Mouse (Mus musculus) regulatory T cell (primary cell): ENCODE measurements around the gene Dclre1b.
"Not testable (repeated sequence)": the region's sequence is repeated elsewhere in the genome, so short reads cannot be mapped to it uniquely, and the experiment has no call there.

Experiments
- in situ Hi-C: fragments of 300-600 bp; cut with MboI, MseI; formaldehyde crosslinking; loops from one replicate; pipeline ENCODE4 v1.15.1; 2025; ENCODE audit warnings: high pct_unique_total_duplicates

Dclre1b gene

DNA sequence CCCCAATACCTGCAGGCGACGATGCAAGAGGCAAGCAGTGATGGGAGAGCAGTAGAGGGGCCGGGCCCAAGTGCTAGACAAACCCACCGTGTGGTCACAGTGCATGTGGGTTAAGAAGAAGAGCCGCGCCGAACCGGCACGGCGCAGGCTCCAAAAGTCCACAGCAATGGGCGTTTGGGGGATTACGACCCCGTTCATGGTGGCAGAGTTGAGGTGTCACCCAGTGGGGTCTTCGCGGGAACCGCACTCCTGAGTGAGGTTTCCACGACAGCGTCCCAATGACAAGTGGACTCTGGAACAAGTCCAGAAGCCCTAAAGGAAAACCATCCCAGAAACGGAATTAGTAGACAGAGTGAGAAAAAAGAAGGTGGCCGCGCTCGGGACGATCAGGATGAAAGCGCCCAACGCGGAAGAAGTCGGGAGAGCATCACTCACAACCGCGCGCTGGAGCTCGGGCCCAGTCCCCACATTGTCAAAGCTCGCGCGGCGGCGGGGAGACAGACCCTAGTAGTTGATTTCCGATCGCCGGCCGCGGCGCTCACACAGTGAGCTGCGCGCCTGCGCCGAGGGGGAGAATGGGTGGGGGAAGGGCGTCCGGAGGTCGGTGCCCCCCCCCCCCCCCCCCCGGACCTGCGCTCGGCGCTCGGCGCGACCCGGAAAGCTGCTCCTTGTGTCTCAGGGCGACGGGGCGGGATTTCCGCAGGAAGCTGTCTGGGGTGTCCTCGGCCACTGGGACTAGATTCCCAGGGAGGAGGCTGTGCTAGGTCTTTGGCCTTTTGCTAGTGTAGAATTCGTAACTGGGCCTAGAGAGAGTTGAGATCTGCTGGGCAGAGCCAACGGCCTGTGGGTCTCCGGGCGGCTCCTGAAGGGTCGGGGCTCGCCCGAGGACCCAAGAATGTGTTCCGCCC is at the start of gene Dclre1b, which contains the start of the genes Ap4b1 and Gm43064:
Gene Dclre1b (minus strand): TSS at position 554 of the 908 bp plus-strand sequence.
Gene Ap4b1 (plus strand): TSS at position 630 of the 908 bp plus-strand sequence.
Gene Gm43064 (plus strand): TSS at position 683 of the 908 bp plus-strand sequence.
- in situ Hi-C loops = no loop called here

DNA sequence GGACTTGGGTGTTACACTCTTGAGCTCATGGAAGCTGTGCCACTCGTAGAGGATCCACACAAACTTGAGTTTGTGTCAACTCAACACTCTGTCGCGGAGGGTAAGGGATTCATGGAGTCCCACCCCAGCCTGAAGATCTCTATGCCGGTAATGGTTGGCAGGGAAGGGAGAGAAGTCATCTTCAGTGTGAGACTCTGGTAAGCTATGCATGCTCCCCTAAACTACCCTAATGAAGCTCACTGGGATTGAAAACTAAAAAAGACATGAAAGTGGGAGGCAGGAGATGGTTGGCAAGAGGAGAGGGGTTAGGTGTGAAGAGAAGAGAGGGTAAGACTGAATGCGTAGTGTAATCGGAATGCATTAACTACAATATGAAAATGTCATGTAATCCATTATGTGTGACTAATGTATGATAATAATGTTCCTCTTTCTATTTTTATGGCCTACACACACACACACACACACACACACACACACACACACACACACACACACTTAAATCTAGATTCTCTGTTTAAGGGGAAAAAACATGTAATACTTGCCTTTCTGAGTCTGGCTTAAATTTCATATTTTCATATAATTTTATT is 48.8 kb upstream of the Dclre1b start:
- in situ Hi-C loops = no loop called here

DNA sequence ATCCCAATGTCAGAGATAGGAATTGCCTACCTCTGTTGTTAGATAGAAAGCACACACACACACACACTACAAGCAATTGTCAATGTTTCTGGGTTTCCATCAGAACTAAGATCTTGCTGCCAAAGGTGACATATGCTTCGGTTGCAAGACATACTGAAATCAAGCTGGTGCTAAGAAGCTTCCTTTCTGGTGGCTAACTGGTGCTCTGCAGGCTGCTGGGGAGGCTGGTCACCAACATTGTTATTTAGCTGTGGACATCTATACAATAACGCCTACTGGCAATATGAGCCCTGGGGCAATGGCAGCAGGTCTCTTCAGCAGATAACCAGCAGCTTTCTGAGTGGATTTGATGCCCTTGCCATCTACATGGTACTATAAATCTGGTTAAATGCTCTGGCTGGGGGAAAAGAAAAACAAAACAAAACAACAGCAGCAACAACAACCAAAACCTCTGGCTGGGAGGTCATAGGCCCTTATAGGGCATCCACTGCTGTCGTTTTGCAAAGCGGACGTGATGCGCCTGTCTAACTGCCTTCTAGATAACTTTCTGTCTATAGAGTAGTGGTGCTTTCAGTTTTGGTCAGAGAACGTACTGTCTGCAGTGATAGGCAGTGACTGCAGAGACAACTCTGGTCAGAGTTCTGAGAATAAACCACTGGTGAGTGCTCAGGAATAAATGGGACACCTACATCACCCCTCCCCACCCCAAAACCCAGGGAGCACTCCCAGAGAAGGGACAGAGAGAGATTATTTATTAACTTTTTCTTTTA is 48.0 kb upstream of the Dclre1b start:
- in situ Hi-C loops = no loop called here

GRCm38 (mm10) chr3:103853804-103854203 is 44.6 kb upstream of the Dclre1b start:
- in situ Hi-C loops = loop anchor here (5.0 kb wide), 1 partner anchor 33 kb away; no protein-coding TSS in a partner anchor

GRCm38 (mm10) chr3:103852565-103853299 is 43.5 kb upstream of the Dclre1b start:
- in situ Hi-C loops = loop anchor here (5.0 kb wide), 1 partner anchor 35 kb away; no protein-coding TSS in a partner anchor

DNA sequence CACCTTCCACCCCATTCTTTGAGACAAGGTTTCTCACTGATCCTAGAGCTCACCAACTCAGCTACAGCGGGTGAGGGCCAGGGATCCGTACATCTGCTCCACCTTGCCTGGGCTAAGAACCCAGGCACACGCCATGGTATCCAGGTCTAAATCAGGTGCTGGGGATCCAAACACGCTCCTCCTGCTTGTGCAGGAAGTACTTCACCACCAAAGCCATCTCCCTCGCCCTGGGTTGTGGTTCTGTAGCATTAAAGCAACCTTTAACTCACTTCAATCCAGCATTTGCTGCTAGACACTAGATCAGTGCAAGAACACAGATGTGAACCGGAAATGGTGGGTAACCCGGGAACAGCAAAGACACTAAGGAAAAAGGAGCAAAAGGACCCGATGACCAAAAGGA is 42.6 kb upstream of the Dclre1b start:
- in situ Hi-C loops = loop anchor here (5.0 kb wide), 1 partner anchor 35 kb away; no protein-coding TSS in a partner anchor

DNA sequence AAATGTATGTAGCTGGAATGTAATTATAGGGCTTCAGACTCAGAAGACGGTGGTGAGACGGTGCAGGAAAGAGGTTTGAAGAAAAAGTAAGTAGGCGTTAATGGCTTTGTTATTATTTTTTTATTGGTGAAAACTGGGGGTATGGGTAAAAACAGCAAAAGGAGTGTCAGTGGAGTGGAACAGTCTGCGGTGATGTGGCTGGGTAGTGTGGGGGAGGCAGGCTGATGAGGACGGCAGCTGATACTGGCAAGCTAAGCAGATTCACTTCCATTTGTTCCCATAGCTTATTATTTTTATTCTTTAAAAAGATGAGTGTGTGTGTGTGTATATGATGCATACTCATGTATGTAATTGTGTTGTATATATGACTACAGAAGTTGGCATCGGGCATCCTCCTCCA is 42.2 kb upstream of the Dclre1b start:
- in situ Hi-C loops = loop anchor here (5.0 kb wide), 1 partner anchor 36 kb away; no protein-coding TSS in a partner anchor

DNA sequence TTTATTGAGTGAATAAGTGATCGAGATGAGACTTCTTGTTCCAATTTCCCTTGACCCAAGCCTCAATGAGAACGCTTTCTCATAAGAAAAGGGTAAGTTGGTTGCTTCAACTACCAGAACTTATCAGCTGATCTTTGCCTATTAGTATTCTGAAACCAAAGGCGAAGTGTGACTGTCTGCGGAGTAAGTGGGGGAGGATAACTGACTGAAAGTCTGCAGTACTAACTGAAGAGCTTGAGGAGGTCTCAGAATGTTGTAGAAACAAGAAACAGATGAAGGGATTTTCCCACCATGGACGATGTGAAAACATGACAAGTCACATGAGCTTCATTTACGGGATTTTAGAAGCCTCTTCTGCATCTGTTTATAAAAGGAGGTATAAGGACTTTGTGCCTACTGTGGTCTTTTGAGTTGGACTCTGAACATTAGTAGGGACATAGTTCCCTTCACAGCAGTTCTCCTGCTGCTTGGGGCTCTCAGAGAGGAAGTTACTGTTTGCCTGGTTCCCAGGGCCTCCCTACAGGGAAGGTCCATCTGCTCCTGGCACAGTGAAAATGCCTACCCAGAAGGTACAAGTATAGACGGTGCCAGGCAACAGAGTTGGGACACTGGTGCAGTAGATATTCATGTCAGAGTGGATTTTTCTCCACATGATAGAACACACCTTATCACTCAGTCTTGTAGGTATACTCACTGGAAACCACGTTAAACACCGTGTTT is 41.6 kb upstream of the Dclre1b start:
- in situ Hi-C loops = loop anchor here (5.0 kb wide), 1 partner anchor 36 kb away; no protein-coding TSS in a partner anchor

GRCm38 (mm10) chr3:103840946-103841345 is 31.7 kb upstream of the Dclre1b start:
- in situ Hi-C loops = not testable (repeated sequence)

DNA sequence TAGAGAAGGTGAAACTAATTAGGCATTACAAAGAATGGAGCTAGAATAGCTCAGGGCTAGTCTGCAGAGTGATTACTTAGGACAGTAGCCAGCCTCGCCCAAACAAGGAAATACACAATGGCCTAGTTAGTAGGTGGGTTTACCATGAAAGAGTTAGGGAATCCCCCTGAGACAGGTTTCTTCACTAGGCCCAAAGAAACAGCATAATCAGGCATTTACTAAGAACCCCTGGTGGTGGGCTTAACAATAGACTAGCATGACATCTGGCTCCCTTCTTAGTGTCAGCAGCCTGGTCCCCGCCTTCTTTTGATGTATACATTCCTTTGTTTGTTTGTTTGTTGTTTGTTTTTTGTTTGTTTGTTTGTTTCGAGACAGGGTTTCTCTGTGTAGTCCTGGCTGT is 31.0 kb upstream of the Dclre1b start:
- in situ Hi-C loops = not testable (repeated sequence)

- in situ Hi-C loops = no loop called here
Observed at GRCm38 (mm10) chr3:103839711-103840110, 30.5 kb upstream of the Dclre1b start.

DNA sequence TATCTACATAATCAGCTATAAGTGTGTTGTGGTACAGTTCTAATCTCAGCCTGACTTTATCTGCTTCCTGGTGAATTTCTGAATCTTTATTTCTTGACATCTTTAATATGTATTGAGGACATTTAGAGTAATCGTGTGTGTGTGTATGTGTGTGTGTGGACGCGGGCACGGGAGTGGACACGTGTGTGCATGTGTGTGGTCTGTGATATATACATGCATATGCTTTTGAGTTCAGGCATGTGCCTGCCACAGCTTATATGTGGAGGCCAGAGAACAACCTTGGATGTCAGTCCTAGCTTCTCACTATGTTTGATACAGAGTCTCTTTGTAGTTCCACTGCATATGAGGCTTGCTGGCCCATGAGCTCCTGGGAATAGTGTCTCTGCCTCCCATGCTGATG is 27.2 kb upstream of the Dclre1b start:
- in situ Hi-C loops = no loop called here

DNA sequence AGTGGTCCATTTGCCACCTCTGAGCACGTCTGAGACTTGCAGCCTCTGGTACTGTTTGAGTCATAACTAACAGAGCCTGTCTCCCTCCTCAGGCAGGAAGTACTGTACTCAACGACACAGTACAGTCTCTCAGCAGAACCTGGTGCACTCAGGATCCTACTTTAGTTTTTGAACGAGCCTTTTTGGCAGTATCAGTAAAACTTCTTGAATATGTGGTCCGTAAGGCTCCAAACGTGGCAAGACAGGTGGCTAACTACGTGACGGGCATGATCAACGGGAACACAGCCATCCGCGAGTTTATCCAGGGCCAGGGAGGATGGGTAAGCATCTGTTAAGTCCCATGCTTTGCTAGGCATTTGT is 26.7 kb upstream of the Dclre1b start:
- in situ Hi-C loops = no loop called here

GRCm38 (mm10) chr3:103835272-103835950 is 26.2 kb upstream of the Dclre1b start:
- in situ Hi-C loops = no loop called here

- in situ Hi-C loops = no loop called here
Observed at GRCm38 (mm10) chr3:103834001-103834400, 24.8 kb upstream of the Dclre1b start.

GRCm38 (mm10) chr3:103832426-103832825 is 23.2 kb upstream of the Dclre1b start, which contains the start of gene Bcl2l15:
Gene Bcl2l15 (plus strand): TSS chr3:103832601.
- in situ Hi-C loops = no loop called here

DNA sequence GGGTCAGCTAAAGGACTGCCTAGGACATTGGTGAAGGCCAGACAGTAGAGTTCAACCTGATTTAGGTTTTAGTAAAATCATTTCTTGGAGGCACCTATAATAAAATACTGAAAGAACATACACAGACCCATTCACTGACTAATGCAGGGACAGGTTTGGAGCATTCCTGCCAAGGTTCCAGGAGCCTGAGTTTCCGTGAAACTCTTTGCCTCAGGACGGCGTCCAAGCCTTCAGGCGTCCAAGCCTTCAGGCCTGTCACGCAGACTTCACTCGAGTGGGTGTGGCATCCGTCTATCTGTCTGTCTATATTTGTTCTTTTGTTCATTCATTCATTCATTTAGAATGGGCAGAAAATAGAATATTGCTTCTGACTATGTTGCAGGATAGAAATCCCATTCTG is 21.9 kb upstream of the Dclre1b start:
- in situ Hi-C loops = no loop called here

DNA sequence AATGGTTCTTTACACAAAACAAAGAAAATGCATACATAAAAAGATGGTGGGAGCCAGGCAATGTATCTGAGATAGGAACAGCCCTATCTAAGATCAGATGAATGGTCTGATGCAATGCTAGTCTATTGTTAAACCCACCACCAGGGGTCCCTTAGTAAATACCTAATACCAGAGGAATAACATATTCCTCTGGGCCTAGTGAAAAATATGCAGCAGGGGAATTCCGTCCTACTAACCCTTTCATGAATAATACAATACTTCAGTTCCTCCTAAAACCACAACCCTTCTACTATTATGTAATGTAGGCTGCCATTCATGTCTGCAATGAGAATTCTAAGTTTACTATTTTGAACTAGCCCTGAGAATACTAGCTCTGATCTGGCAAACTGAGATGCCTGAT is 21.4 kb upstream of the Dclre1b start:
- in situ Hi-C loops = not testable (repeated sequence)

DNA sequence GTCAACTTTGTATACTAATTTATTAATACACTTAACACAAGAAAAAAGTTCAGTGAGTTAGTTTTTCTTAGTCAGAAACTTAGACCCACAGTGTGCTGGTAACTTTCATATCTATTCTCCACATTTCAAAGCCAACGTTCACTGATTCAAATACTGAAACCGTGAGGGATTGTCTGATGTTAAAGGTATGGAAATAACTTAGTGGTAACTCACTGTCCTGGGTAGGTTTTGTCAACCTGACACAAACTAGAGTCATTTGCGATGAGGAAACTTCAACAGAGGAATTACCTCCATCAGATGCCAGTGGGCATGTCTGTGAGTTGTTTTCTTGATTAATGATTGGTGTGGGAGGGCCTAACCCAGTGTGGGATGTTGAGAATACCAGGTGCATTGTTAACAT is 19.8 kb upstream of the Dclre1b start:
- in situ Hi-C loops = no loop called here

GRCm38 (mm10) chr3:103827548-103827947 is 18.3 kb upstream of the Dclre1b start:
- in situ Hi-C loops = no loop called here
